Mouse (Mus musculus): ENCODE measurements around the gene Gm49383. TPM values are rescaled to one million over a fixed set of nuclear protein-coding genes. Genes with fewer than 3 reads are reported as not detected.

Gene Gm49383
- polyA plus RNA-seq, 1 experiment from 2014 or later: 10.2 TPM

GRCm38 (mm10) chr12:69213186-69213777 lies 16.4 kb upstream of the Gm49383 start:
- ATAC-seq: no peak
- Histone ChIP-seq H3K27me3 (replicated peaks; ENCODE audit: control insufficient read depth, insufficient read depth, low read length) (no peaks in the 10 kb centered on the region), H3K4me2 (replicated peaks; ENCODE audit: low read depth) (no peak overlapping the region), H3K9me3 (ENCODE audit: control insufficient read depth) (no peaks in the 10 kb centered on the region), H3K4me3 (ENCODE audit: low read depth, low read length) (no peak overlapping the region), H3K4me1 (replicated peaks; ENCODE audit: control insufficient read depth, insufficient read depth, low read length) (no peaks in the 10 kb centered on the region), H3K27ac (ENCODE audit: low read depth, low read length) (no peak overlapping the region), H3K36me3 (ENCODE audit: control insufficient read depth, insufficient read depth) (peaks cover 19% of the 10 kb centered on the region), H3K9ac (ENCODE audit: low read depth, low read length) (no peak overlapping the region)
- 92% methylated on average over 13 of the region's 13 CpGs for WGBS
- peak; percentile 12; the same call in 1 of the 2 replicates for TF ChIP-seq CTCF (IDR thresholded peaks at IDR 0.05; ENCODE audit: low read depth)

GRCm38 (mm10) chr12:69211057-69211456 lies 14.2 kb upstream of the Gm49383 start:
- Histone ChIP-seq H3K36me3 (ENCODE audit: control insufficient read depth, insufficient read depth) (peaks cover 15% of the 10 kb centered on the region), H3K4me3 (ENCODE audit: low read depth, low read length) (no peak overlapping the region), H3K27me3 (replicated peaks; ENCODE audit: control insufficient read depth, insufficient read depth, low read length) (no peaks in the 10 kb centered on the region), H3K4me2 (replicated peaks; ENCODE audit: low read depth) (no peak overlapping the region), H3K27ac (ENCODE audit: low read depth, low read length) (no peak overlapping the region), H3K9ac (ENCODE audit: low read depth, low read length) (no peak overlapping the region), H3K9me3 (ENCODE audit: control insufficient read depth) (no peaks in the 10 kb centered on the region), H3K4me1 (replicated peaks; ENCODE audit: control insufficient read depth, insufficient read depth, low read length) (no peaks in the 10 kb centered on the region)
- ATAC-seq: no peak
- peak; percentile 63 for TF ChIP-seq CTCF (IDR thresholded peaks at IDR 0.05; ENCODE audit: low read depth)
- 84% methylated on average over 5 of the region's 5 CpGs for WGBS

- no peaks in the 10 kb centered on the region for H3K4me1 ChIP-seq (replicated peaks; ENCODE audit: control insufficient read depth, insufficient read depth, low read length)
- no peak overlapping the region for H3K9ac ChIP-seq (ENCODE audit: low read depth, low read length)
- no peak for TF ChIP-seq CTCF (IDR thresholded peaks at IDR 0.05; ENCODE audit: low read depth)
- 91% methylated on average over 18 of the region's 18 CpGs for WGBS
- ATAC-seq: no peak
- H3K27ac ChIP-seq (ENCODE audit: low read depth, low read length): no peak overlapping the region
- H3K27me3 ChIP-seq (replicated peaks; ENCODE audit: control insufficient read depth, insufficient read depth, low read length): no peaks in the 10 kb centered on the region
- H3K4me2 ChIP-seq (replicated peaks; ENCODE audit: low read depth): no peak overlapping the region
- no peak overlapping the region for H3K4me3 ChIP-seq (ENCODE audit: low read depth, low read length)
- H3K9me3 ChIP-seq (ENCODE audit: control insufficient read depth): no peaks in the 10 kb centered on the region
- H3K36me3 ChIP-seq (ENCODE audit: control insufficient read depth, insufficient read depth): peaks cover 12% of the 10 kb centered on the region
Observed at GRCm38 (mm10) chr12:69210056-69210979, 13.4 kb upstream of the Gm49383 start.

- 91% methylated on average over 2 of the region's 2 CpGs for WGBS
- H3K9ac ChIP-seq (ENCODE audit: low read depth, low read length): no peak overlapping the region
- H3K4me1 ChIP-seq (replicated peaks; ENCODE audit: control insufficient read depth, insufficient read depth, low read length): no peaks in the 10 kb centered on the region
- peak; percentile 49 for TF ChIP-seq CTCF (IDR thresholded peaks at IDR 0.05; ENCODE audit: low read depth)
- H3K9me3 ChIP-seq (ENCODE audit: control insufficient read depth): no peaks in the 10 kb centered on the region
- no peak overlapping the region for H3K27ac ChIP-seq (ENCODE audit: low read depth, low read length)
- H3K4me3 ChIP-seq (ENCODE audit: low read depth, low read length): no peak overlapping the region
- no peak overlapping the region for H3K4me2 ChIP-seq (replicated peaks; ENCODE audit: low read depth)
- peaks cover 5% of the 10 kb centered on the region; the same call in 1 of the 2 replicates for H3K36me3 ChIP-seq (ENCODE audit: control insufficient read depth, insufficient read depth)
- H3K27me3 ChIP-seq (replicated peaks; ENCODE audit: control insufficient read depth, insufficient read depth, low read length): no peaks in the 10 kb centered on the region
- no peak for ATAC-seq
Observed at GRCm38 (mm10) chr12:69208520-69208919, 11.6 kb upstream of the Gm49383 start.

GRCm38 (mm10) chr12:69207926-69208325 lies 11.0 kb upstream of the Gm49383 start:
- no peak overlapping the region for H3K4me2 ChIP-seq (replicated peaks; ENCODE audit: low read depth)
- H3K4me3 ChIP-seq (ENCODE audit: low read depth, low read length): no peak overlapping the region
- H3K27me3 ChIP-seq (replicated peaks; ENCODE audit: control insufficient read depth, insufficient read depth, low read length): no peaks in the 10 kb centered on the region
- no peak for ATAC-seq
- TF ChIP-seq CTCF (IDR thresholded peaks at IDR 0.05; ENCODE audit: low read depth): no peak
- no peak overlapping the region for H3K27ac ChIP-seq (ENCODE audit: low read depth, low read length)
- no peak overlapping the region for H3K9ac ChIP-seq (ENCODE audit: low read depth, low read length)
- H3K9me3 ChIP-seq (ENCODE audit: control insufficient read depth): no peaks in the 10 kb centered on the region
- 94% methylated on average over 7 of the region's 7 CpGs for WGBS
- peaks cover 5% of the 10 kb centered on the region; the same call in 1 of the 2 replicates for H3K36me3 ChIP-seq (ENCODE audit: control insufficient read depth, insufficient read depth)
- no peaks in the 10 kb centered on the region for H3K4me1 ChIP-seq (replicated peaks; ENCODE audit: control insufficient read depth, insufficient read depth, low read length)

GRCm38 (mm10) chr12:69207396-69207795 lies 10.5 kb upstream of the Gm49383 start:
- no peak for TF ChIP-seq CTCF (IDR thresholded peaks at IDR 0.05; ENCODE audit: low read depth)
- H3K27me3 ChIP-seq (replicated peaks; ENCODE audit: control insufficient read depth, insufficient read depth, low read length): no peaks in the 10 kb centered on the region
- no peak for ATAC-seq
- H3K9ac ChIP-seq (ENCODE audit: low read depth, low read length): no peak overlapping the region
- peaks cover 6% of the 10 kb centered on the region; the same call in 1 of the 2 replicates for H3K36me3 ChIP-seq (ENCODE audit: control insufficient read depth, insufficient read depth)
- H3K4me1 ChIP-seq (replicated peaks; ENCODE audit: control insufficient read depth, insufficient read depth, low read length): no peaks in the 10 kb centered on the region
- 95% methylated on average over 8 of the region's 8 CpGs for WGBS
- no peak overlapping the region for H3K4me3 ChIP-seq (ENCODE audit: low read depth, low read length)
- H3K27ac ChIP-seq (ENCODE audit: low read depth, low read length): no peak overlapping the region
- H3K9me3 ChIP-seq (ENCODE audit: control insufficient read depth): no peaks in the 10 kb centered on the region
- no peak overlapping the region for H3K4me2 ChIP-seq (replicated peaks; ENCODE audit: low read depth)

Data from intestine, postnatal 0 days (tissue).